Mouse (Mus musculus) liver, postnatal 0 days (tissue): ENCODE results near the gene Sst.

ENCODE experiments used
- CTCF ChIP-seq: sonication (generic); IDR thresholded peaks from 2 replicates; pipeline ENCODE4 v1.5.1; 2016; ENCODE audit warnings: antibody characterized with exemption, low read depth
- EP300 ChIP-seq: IDR thresholded peaks from 2 replicates; pipeline ENCODE4 v1.6.1; 2016; ENCODE audit warnings: antibody characterized with exemption, low read depth, mild to moderate bottlenecking

GRCm38 (mm10) chr16:23901411-23901810, 10.7 kb upstream of the Sst start:
- TF ChIP-seq CTCF (no peak), EP300 (no peak)
